Mouse (Mus musculus): ENCODE measurements around the gene Scn1a.

Gene Scn1a

GRCm38 (mm10) chr2:66244013-66244412, 196.6 kb downstream of the Scn1a start:
- DNase-seq (ENCODE audit: low spot score): no peak

DNA sequence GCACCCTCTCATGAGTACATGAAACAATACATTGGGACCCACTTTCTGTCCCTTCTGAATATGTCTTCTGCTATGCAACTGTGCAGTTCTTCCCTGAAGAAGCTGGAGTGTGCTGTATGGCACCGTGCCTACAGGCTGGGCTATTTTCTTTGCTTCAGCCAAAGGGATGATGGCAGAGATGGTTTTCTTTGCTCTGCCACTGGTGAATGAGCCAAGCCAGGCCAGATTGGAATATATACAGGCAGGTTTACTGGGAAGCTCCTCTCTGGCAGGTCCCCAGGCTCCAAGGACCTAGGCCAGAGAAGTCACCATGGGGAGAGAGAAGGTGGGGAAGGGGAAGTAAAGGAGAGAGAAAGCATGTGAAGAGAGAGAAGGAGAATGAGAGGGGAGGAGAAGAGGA, 200.3 kb downstream of the Scn1a start:
- no peak for DNase-seq (ENCODE audit: low spot score)

DNA sequence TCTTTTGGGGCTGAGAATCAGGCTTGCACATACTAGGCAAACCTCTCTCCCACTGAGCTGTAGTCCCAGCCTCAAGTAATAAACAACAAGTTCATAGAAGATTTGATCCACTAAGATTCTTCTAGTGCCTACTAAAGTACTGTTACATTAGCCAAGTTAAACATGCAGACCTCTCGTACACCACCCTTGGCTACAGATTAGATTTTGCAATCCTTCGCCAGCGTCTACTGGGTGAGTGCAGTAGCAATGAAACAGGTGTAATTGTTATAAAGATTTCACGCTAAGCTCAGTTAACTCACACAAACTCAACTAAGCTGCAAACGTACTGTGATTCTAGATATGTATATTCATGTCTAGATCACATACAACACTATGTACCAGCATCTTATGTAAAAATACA, 201.8 kb downstream of the Scn1a start:
- no peak for DNase-seq (ENCODE audit: low spot score)

DNA sequence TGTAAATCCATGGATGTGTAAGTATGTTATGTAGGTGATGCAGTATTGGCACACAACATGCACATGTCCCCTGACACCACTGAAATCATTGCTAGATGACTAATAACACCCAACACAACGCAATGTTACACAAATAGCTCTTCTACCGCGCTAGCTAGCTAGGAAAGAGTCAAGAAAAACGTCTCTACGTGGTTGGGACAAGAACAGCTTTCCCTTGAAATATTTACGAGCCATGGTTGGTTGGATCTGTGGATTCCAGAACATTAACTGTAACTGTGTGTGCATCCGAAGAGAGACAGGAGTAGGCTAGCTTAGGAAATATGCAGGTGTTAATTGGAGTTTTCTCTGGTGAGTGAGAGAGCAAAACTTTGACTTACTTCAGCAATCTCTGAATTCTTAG, 219.7 kb downstream of the Scn1a start:
- no peak for DNase-seq (ENCODE audit: low spot score)
